Mouse (Mus musculus) myocyte (in vitro differentiated cells): ENCODE data around the gene Actn1.

Experiments
- CEBPB ChIP-seq: IDR thresholded peaks from 2 replicates; pipeline ENCODE4 v1.6.1; 2011; ENCODE audit warnings: mild to moderate bottlenecking, moderate library complexity; ENCODE audit not compliant: poor library complexity, insufficient read depth, severe bottlenecking
- E2F4 ChIP-seq: IDR thresholded peaks from one replicate; pipeline ENCODE4 v1.6.1; 2011; ENCODE audit warnings: mild to moderate bottlenecking, control low read depth, moderate library complexity; ENCODE audit not compliant: insufficient read depth
- MAX ChIP-seq: IDR thresholded peaks from one replicate; pipeline ENCODE4 v1.6.1; 2011; ENCODE audit warnings: low read depth, mild to moderate bottlenecking, control low read depth
- MYOG ChIP-seq, 3 experiments: IDR thresholded peaks; one replicate each; pipeline ENCODE4 v1.6.1; 2011; ENCODE audit warnings: control low read depth in 2 of 3, low read depth in 2 of 3, mild to moderate bottlenecking in 2 of 3; ENCODE audit not compliant: insufficient read length in 2 of 3, control insufficient read depth in 1 of 3, insufficient read depth in 1 of 3
- POLR2A ChIP-seq: IDR thresholded peaks from one replicate; pipeline ENCODE4 v1.6.1; 2011; ENCODE audit warnings: low read depth, mild to moderate bottlenecking, control low read depth, moderate library complexity; ENCODE audit not compliant: insufficient read length
- POLR2AphosphoS2 ChIP-seq: IDR thresholded peaks from one replicate; pipeline ENCODE4 v1.6.1; 2011; ENCODE audit warnings: low read depth, control low read depth; ENCODE audit not compliant: insufficient read length
- SRF ChIP-seq: IDR thresholded peaks from one replicate; pipeline ENCODE4 v1.6.1; 2011; ENCODE audit warnings: low read depth; ENCODE audit not compliant: control insufficient read depth, insufficient read length
- TCF3 ChIP-seq: IDR thresholded peaks from one replicate; pipeline ENCODE4 v1.6.1; 2011; ENCODE audit warnings: low read depth, control low read depth; ENCODE audit not compliant: insufficient read length
- USF1 ChIP-seq: IDR thresholded peaks from one replicate; pipeline ENCODE4 v1.6.1; 2011; ENCODE audit warnings: low read depth, mild to moderate bottlenecking, control low read depth, moderate library complexity

GRCm38 (mm10) chr12:80141470-80141869 is 118.7 kb downstream of the Actn1 start:
- TF ChIP-seq POLR2A (no peak), E2F4 (no peak), MAX (no peak), CEBPB (no peak), TCF3 (no peak), USF1 (no peak), SRF (no peak), POLR2AphosphoS2 (no peak), MYOG (IDR thresholded peaks at IDR 0.05; ENCODE audit: control insufficient read depth in 1 of 3, insufficient read depth in 1 of 3, insufficient read length in 2 of 3, low read depth in 2 of 3) (no peak)
